Mouse (Mus musculus): Measurements from ENCODE around the gene C330021F23Rik. TPM values are rescaled to one million over a fixed set of nuclear protein-coding genes. Genes with fewer than 3 reads are reported as not detected.

Gene C330021F23Rik
- not detected for polyA plus RNA-seq (2015; fragmentation: Illumina TruSeq; extraction: RNeasy Lipid Tissue Mini Kit (QIAGEN cat#74804); ENCODE audit: insufficient read depth, low replicate concordance)

DNA sequence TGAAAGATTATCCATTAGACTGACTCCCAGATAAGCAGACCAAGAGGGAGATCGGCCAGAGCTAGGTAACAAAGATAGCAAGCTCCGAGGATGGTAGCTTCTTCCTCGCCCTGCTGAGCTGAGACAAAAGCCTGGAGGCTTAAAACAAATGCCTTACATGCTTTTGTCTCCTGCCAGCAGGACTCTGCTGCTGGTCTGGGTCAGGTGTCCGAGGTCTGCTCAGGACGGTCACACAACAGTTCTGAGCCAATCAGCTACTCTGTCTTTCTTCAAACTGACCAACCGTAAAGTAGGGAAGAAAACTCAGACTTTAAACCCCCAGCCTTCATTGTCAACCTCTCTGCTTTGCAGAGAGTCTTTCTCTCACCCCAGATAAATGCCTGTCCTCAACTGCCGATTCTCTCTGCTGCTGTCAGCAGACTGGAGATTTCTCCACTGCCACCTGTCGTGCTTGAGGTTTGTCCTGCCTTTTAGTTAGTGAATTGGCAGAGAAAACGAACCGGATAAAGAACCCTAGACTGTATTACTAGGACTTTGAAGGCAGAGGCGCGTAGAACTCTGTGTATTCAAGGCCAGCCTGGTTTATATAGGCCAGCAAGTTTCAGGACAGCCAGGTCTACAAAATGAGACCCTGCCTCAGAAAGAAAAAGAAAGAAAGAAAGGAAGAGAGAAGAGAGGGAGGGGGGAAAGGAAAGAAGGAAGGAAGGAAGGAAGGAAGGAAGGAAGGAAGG, at the start of gene C330021F23Rik:
TSS of gene C330021F23Rik (plus strand) at position 350 of the 731 bp plus-strand sequence.

DNA sequence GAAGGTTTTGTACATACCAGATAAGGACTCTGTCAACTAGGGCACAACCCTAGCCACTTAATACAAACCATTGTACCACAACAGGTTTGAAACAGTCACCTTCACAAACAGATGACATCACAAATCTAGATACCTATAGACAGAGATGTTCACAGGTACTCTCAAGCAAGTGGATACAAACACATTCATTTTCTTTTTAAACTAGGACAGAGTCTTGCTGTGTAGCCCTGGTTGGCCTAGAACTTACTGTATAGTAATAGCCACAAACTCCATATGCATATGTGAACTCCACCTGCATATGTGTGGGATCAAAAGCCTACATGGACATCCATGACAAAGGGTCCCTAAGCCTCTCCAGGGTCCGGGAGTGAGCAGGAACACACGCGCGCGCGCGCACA, 19.2 kb downstream of the C330021F23Rik start, which contains the start of gene Camsap3:
TSS of gene Camsap3 (plus strand) at position 301 of the 398 bp plus-strand sequence.

DNA sequence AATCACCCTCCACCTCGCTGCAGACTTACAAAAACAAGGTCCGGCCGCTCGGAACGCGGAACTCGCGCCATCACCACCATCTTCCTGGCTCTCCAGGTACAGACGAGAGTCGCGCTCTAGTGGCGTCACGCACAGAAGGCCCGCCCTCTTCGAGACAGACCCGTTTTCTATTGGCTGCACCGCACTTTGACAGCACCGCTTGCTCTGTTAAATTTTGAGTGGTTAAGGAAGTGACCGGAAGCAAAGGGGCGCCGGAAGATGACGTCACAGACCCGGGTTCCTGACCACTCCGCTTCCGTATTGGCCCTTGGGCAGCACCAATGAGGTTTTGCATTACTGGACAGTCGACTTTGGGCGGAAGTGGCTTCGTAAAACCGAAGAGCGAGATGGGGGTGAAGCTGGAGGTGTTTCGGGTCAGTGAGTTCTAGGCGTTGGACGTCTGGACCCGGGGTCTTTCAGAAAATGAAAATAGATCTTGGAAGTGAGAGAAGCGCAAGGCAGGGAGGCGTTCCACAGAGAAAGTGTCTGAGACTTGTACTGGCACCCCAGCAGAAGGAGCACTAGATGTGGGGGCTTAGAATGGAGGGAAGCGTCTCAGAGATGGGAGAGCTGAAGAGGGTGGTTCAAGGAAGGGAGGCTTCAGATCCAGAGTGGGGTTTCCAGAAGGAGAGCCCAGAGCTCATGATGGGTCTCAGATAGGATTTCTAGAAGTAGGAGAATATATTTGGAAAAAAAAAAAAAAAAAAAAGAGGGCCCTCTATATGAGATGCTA, 53.6 kb downstream of the C330021F23Rik start, which contains the start of the genes Xab2 and Pet100:
TSS of gene Xab2 (minus strand) at position 118 of the 772 bp plus-strand sequence.
TSS of gene Pet100 (plus strand) at position 350 of the 772 bp plus-strand sequence.

DNA sequence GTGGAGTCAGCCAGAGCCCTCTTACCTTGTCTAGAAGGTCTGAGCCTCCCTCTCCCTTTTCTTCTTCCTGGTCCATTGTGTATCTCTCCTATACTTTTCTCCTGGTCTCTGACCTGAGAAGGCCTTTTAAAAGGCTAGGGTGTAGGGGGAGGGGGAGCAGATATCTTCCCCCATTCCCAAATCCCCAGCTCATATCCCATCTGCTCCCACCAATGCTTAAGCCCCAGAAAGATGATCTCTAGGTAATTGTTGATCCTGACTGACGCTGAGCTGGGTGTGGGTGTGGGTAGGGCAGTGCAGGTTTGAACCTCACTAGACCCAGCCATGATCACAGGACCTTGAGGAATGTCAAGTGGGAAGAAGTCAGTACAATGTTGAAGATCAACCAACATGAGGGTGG, 57.7 kb downstream of the C330021F23Rik start, which contains the start of gene Pcp2:
TSS of gene Pcp2 (minus strand) at position 101 of the 400 bp plus-strand sequence.

DNA sequence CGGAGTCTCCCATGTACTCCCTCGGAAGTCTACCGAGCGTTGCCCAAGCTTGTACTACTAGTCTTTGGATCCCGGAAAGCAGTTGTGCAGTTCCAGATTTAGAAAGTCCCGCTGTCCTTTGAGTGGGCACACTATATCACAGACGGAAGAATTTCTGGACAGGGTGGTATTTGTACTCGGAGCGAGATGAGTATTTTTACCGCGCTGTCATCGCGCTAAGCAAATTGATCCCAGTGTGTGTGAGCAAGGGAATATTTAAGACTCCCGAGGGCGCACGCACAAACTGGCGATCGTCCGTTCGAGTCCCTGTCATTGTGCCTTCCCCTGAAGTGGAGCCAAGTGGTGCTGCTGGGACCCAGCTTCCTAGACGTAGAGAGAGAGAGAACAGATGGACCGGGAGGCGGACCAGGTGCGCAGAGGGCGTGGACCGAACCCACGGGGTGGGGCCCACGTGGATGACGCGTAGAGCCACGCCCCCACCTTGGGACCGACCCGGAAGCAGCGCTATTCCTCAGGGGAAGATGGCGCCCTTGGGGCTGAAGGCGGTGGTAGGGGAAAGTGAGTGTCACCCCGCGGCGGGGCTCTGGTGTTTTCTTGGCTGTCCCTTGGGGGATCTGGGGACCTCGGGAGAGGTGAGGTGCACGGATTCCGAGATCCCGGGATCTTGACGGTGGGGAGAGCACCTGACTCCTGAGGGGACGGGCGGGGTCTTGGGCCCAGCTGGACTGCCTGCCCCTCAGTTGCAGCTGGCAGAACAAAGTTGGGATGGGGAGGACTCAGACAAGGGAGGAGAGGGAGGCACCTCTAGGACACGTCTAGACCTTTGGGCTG, 63.1 kb downstream of the C330021F23Rik start, which contains the start of gene Stxbp2:
TSS of gene Stxbp2 (plus strand) at position 309 of the 831 bp plus-strand sequence.

Other genes starting within 250 kb of the C330021F23Rik start
- gene A430078G23Rik, start 214.6 kb upstream of the C330021F23Rik start, polyA plus RNA-seq (2015; fragmentation: Illumina TruSeq; extraction: RNeasy Lipid Tissue Mini Kit (QIAGEN cat#74804); ENCODE audit: insufficient read depth, low replicate concordance) = 49.1 TPM
- 73.9 TPM for gene Arhgef18, start 175.0 kb upstream of the C330021F23Rik start, polyA plus RNA-seq (2015; fragmentation: Illumina TruSeq; extraction: RNeasy Lipid Tissue Mini Kit (QIAGEN cat#74804); ENCODE audit: insufficient read depth, low replicate concordance)
- gene Pex11g, start 100.3 kb upstream of the C330021F23Rik start, polyA plus RNA-seq (2015; fragmentation: Illumina TruSeq; extraction: RNeasy Lipid Tissue Mini Kit (QIAGEN cat#74804); ENCODE audit: insufficient read depth, low replicate concordance) = 2.1 TPM
- gene Tex45, start 97.1 kb upstream of the C330021F23Rik start, polyA plus RNA-seq (2015; fragmentation: Illumina TruSeq; extraction: RNeasy Lipid Tissue Mini Kit (QIAGEN cat#74804); ENCODE audit: insufficient read depth, low replicate concordance) = not detected
- 7.4 TPM for gene Zfp358, start 74.9 kb upstream of the C330021F23Rik start, polyA plus RNA-seq (2015; fragmentation: Illumina TruSeq; extraction: RNeasy Lipid Tissue Mini Kit (QIAGEN cat#74804); ENCODE audit: insufficient read depth, low replicate concordance)
- 78.9 TPM for gene Mcoln1, start 67.5 kb upstream of the C330021F23Rik start, polyA plus RNA-seq (2015; fragmentation: Illumina TruSeq; extraction: RNeasy Lipid Tissue Mini Kit (QIAGEN cat#74804); ENCODE audit: insufficient read depth, low replicate concordance)
- gene Pnpla6, start 52.6 kb upstream of the C330021F23Rik start, polyA plus RNA-seq (2015; fragmentation: Illumina TruSeq; extraction: RNeasy Lipid Tissue Mini Kit (QIAGEN cat#74804); ENCODE audit: insufficient read depth, low replicate concordance) = 33.6 TPM
- 1.0 TPM for gene Camsap3, start 19.3 kb downstream of the C330021F23Rik start, polyA plus RNA-seq (2015; fragmentation: Illumina TruSeq; extraction: RNeasy Lipid Tissue Mini Kit (QIAGEN cat#74804); ENCODE audit: insufficient read depth, low replicate concordance)
- 22.1 TPM for gene Xab2, start 53.3 kb downstream of the C330021F23Rik start, polyA plus RNA-seq (2015; fragmentation: Illumina TruSeq; extraction: RNeasy Lipid Tissue Mini Kit (QIAGEN cat#74804); ENCODE audit: insufficient read depth, low replicate concordance)
- 89.0 TPM for gene Pet100, start 53.6 kb downstream of the C330021F23Rik start, polyA plus RNA-seq (2015; fragmentation: Illumina TruSeq; extraction: RNeasy Lipid Tissue Mini Kit (QIAGEN cat#74804); ENCODE audit: insufficient read depth, low replicate concordance)
- gene Pcp2, start 57.6 kb downstream of the C330021F23Rik start, polyA plus RNA-seq (2015; fragmentation: Illumina TruSeq; extraction: RNeasy Lipid Tissue Mini Kit (QIAGEN cat#74804); ENCODE audit: insufficient read depth, low replicate concordance) = not detected
- 124 TPM for gene Stxbp2, start 63.0 kb downstream of the C330021F23Rik start, polyA plus RNA-seq (2015; fragmentation: Illumina TruSeq; extraction: RNeasy Lipid Tissue Mini Kit (QIAGEN cat#74804); ENCODE audit: insufficient read depth, low replicate concordance)
- gene Retn, start 87.8 kb downstream of the C330021F23Rik start, polyA plus RNA-seq (2015; fragmentation: Illumina TruSeq; extraction: RNeasy Lipid Tissue Mini Kit (QIAGEN cat#74804); ENCODE audit: insufficient read depth, low replicate concordance) = 1.4 TPM
- gene Mcemp1, start 97.8 kb downstream of the C330021F23Rik start, polyA plus RNA-seq (2015; fragmentation: Illumina TruSeq; extraction: RNeasy Lipid Tissue Mini Kit (QIAGEN cat#74804); ENCODE audit: insufficient read depth, low replicate concordance) = 28.2 TPM
- 4.0 TPM for gene Fcor, start 104.4 kb downstream of the C330021F23Rik start, polyA plus RNA-seq (2015; fragmentation: Illumina TruSeq; extraction: RNeasy Lipid Tissue Mini Kit (QIAGEN cat#74804); ENCODE audit: insufficient read depth, low replicate concordance)
- 29.4 TPM for gene Trappc5, start 108.3 kb downstream of the C330021F23Rik start, polyA plus RNA-seq (2015; fragmentation: Illumina TruSeq; extraction: RNeasy Lipid Tissue Mini Kit (QIAGEN cat#74804); ENCODE audit: insufficient read depth, low replicate concordance)
- 361 TPM for gene Fcer2a, start 126.2 kb downstream of the C330021F23Rik start, polyA plus RNA-seq (2015; fragmentation: Illumina TruSeq; extraction: RNeasy Lipid Tissue Mini Kit (QIAGEN cat#74804); ENCODE audit: insufficient read depth, low replicate concordance)
- 12.7 TPM for gene Clec4g, start 152.7 kb downstream of the C330021F23Rik start, polyA plus RNA-seq (2015; fragmentation: Illumina TruSeq; extraction: RNeasy Lipid Tissue Mini Kit (QIAGEN cat#74804); ENCODE audit: insufficient read depth, low replicate concordance)
- gene Cd209a, start 181.0 kb downstream of the C330021F23Rik start, polyA plus RNA-seq (2015; fragmentation: Illumina TruSeq; extraction: RNeasy Lipid Tissue Mini Kit (QIAGEN cat#74804); ENCODE audit: insufficient read depth, low replicate concordance) = 47.2 TPM

All from spleen, adult 10 weeks (tissue).